Mouse (Mus musculus) hindbrain, postnatal 0 days (tissue): ENCODE results near the gene 4931409K22Rik. TPM values are rescaled to one million over a fixed set of nuclear protein-coding genes. Genes with fewer than 3 reads are reported as not detected.

Experiments
- ATAC-seq: fragments of 200-750 bp; cut with Nextera tagmentation; 2 replicates; pipeline ENCODE4 v1.8.0; 2017; ENCODE audit warnings: mild to moderate bottlenecking, moderate TSS enrichment, moderate library complexity
- DNase-seq: peaks from one replicate; pipeline ENCODE4 v3.0.0-alpha.2; 2015; ENCODE audit warnings: low spot score
- H3K27ac ChIP-seq: fragments of 300-500 bp; sonication (generic); 2 replicates; pipeline ENCODE4 v1.5.1; 2014; ENCODE audit warnings: mild to moderate bottlenecking
- H3K27me3 ChIP-seq: fragments of 300-500 bp; sonication (generic); 2 replicates; pipeline ENCODE4 v1.6.1; 2014; ENCODE audit warnings: low read length, mixed read lengths; ENCODE audit not compliant: insufficient read depth
- H3K36me3 ChIP-seq: fragments of 300-500 bp; sonication (generic); 2 replicates; pipeline ENCODE4 v1.6.1; 2014; ENCODE audit warnings: low read length, mixed read lengths; ENCODE audit not compliant: insufficient read depth
- H3K4me1 ChIP-seq: fragments of 300-500 bp; sonication (generic); 2 replicates; pipeline ENCODE4 v1.6.1; 2014; ENCODE audit warnings: antibody characterized with exemption, low read length, mixed read lengths; ENCODE audit not compliant: insufficient read depth
- H3K4me2 ChIP-seq: fragments of 300-500 bp; sonication (generic); 2 replicates; pipeline ENCODE4 v1.6.1; 2014; ENCODE audit warnings: low read depth, mild to moderate bottlenecking, low read length, moderate library complexity, mixed read lengths
- H3K4me3 ChIP-seq: fragments of 300-500 bp; sonication (generic); 2 replicates; pipeline ENCODE4 v1.5.1; 2014; ENCODE audit warnings: low read length
- H3K9ac ChIP-seq: fragments of 300-500 bp; sonication (generic); replicated peaks from 2 replicates; pipeline ENCODE4 v1.6.1; 2014; ENCODE audit warnings: mild to moderate bottlenecking, low read length, moderate library complexity, mixed read lengths
- H3K9me3 ChIP-seq: fragments of 300-500 bp; sonication (generic); 2 replicates; pipeline ENCODE4 v1.6.1; 2016; ENCODE audit warnings: low read length, mixed read lengths
- CTCF ChIP-seq: IDR thresholded peaks from 2 replicates; pipeline ENCODE4 v1.5.1; 2016; ENCODE audit warnings: antibody characterized with exemption, control low read depth, low read depth
- WGBS: fragments of 180-500 bp; shearing (Covaris S2); extraction: QIAGEN DNeasy Blood & Tissue Kit; methylation state at CpG from one replicate; pipeline ENCODE4 v1.1.7; 2014; 5-methylcytosine and 5-hydroxymethylcytosine counted together
- polyA plus RNA-seq: library from polyadenylated mRNA; unstranded; fragments of >200 nt; fragmentation: Nextera tagmentation; extraction: Ambion mirVana; gene quantifications from 2 replicates; pipeline ENCODE4 v1.2.1, GENCODE M21; 2015
- total RNA-seq: library from RNA; depleted of rRNA; stranded (reverse); fragments of >200 nt; gene quantifications from 2 replicates; pipeline ENCODE4 v1.2.3, GENCODE M21; 2014

4931409K22Rik gene
- total and polyA plus RNA-seq, 2 experiments from 2014 or later, result 0.16 TPM; not detected in 1

GRCm38 (mm10) chr5:24593928-24594327 is 37.3 kb upstream of the 4931409K22Rik start:
- H3K4me3 ChIP-seq, result no peak overlapping the region
- peaks cover 21% of the 10 kb centered on the region for H3K4me1 ChIP-seq
- ATAC-seq (no peak), DNase-seq (no peak)
- H3K4me2 ChIP-seq, result no peak overlapping the region
- no peaks in the 10 kb centered on the region for H3K9me3 ChIP-seq
- H3K36me3 ChIP-seq, result peaks cover 17% of the 10 kb centered on the region
- no peak for TF ChIP-seq CTCF
- H3K27me3 ChIP-seq, result no peaks in the 10 kb centered on the region
- no peak overlapping the region for H3K9ac ChIP-seq
- H3K27ac ChIP-seq, result no peak overlapping the region
- 66% methylated on average over 10 of the region's 10 CpGs for WGBS

- Histone ChIP-seq H3K27ac (no peak overlapping the region), H3K4me2 (no peak overlapping the region), H3K9ac (no peak overlapping the region), H3K4me1 (peaks cover 16% of the 10 kb centered on the region), H3K27me3 (no peaks in the 10 kb centered on the region), H3K9me3 (no peaks in the 10 kb centered on the region), H3K4me3 (no peak overlapping the region), H3K36me3 (peaks cover 17% of the 10 kb centered on the region)
- ATAC-seq (no peak), DNase-seq (no peak)
- no peak for TF ChIP-seq CTCF
- 75% methylated on average over 10 of the region's 10 CpGs for WGBS
Observed at GRCm38 (mm10) chr5:24593230-24593629, 36.6 kb upstream of the 4931409K22Rik start.

- Histone ChIP-seq H3K9ac (no peak overlapping the region), H3K4me3 (no peak overlapping the region), H3K27me3 (no peaks in the 10 kb centered on the region), H3K4me1 (peaks cover 16% of the 10 kb centered on the region), H3K9me3 (no peaks in the 10 kb centered on the region), H3K36me3 (peaks cover 17% of the 10 kb centered on the region), H3K27ac (no peak overlapping the region), H3K4me2 (no peak overlapping the region)
- DNase-seq, result no peak
- no peak for TF ChIP-seq CTCF
- WGBS, result 76% methylated on average over 21 of the region's 21 CpGs
- no peak for ATAC-seq
Observed at GRCm38 (mm10) chr5:24592471-24593160, 36.0 kb upstream of the 4931409K22Rik start.

GRCm38 (mm10) chr5:24591796-24592470 is 35.3 kb upstream of the 4931409K22Rik start:
- Histone ChIP-seq H3K36me3 (peaks cover 17% of the 10 kb centered on the region), H3K27me3 (no peaks in the 10 kb centered on the region), H3K4me3 (no peak overlapping the region), H3K4me2 (no peak overlapping the region), H3K9ac (no peak overlapping the region), H3K4me1 (peaks cover 17% of the 10 kb centered on the region), H3K27ac (no peak overlapping the region), H3K9me3 (no peaks in the 10 kb centered on the region)
- 61% methylated on average over 23 of the region's 24 CpGs for WGBS
- DNase-seq (no peak), ATAC-seq (no peak)
- no peak for TF ChIP-seq CTCF

GRCm38 (mm10) chr5:24591268-24591721 is 34.7 kb upstream of the 4931409K22Rik start:
- peaks cover 17% of the 10 kb centered on the region for H3K36me3 ChIP-seq

GRCm38 (mm10) chr5:24589511-24590500 is 33.2 kb upstream of the 4931409K22Rik start:
- Histone ChIP-seq H3K4me3 (no peak overlapping the region), H3K27ac (no peak overlapping the region), H3K27me3 (no peaks in the 10 kb centered on the region), H3K4me1 (peaks cover 10% of the 10 kb centered on the region), H3K36me3 (peaks cover 17% of the 10 kb centered on the region), H3K9me3 (no peaks in the 10 kb centered on the region), H3K9ac (no peak overlapping the region), H3K4me2 (no peak overlapping the region)
- TF ChIP-seq CTCF, result no peak
- DNase-seq (no peak), ATAC-seq (no peak)
- 81% methylated on average over 20 of the region's 20 CpGs for whole genome bisulfite sequencing

More at GRCm38 (mm10) chr5:24591268-24591721, 34.7 kb upstream of the 4931409K22Rik start:
- TF ChIP-seq CTCF, result no peak
- H3K4me2 ChIP-seq, result no peak overlapping the region
- WGBS, result 29% methylated on average over 23 of the region's 23 CpGs
- no peaks in the 10 kb centered on the region for H3K27me3 ChIP-seq
- DNase-seq (no peak), ATAC-seq (no peak)
- peaks cover 13% of the 10 kb centered on the region for H3K4me1 ChIP-seq
- no peak overlapping the region for H3K9ac ChIP-seq
- no peaks in the 10 kb centered on the region for H3K9me3 ChIP-seq
- no peak overlapping the region for H3K4me3 ChIP-seq
- peak overlapping the region; percentile 3; the same call in 1 of the 2 replicates for H3K27ac ChIP-seq
